Mouse (Mus musculus) heart, postnatal 14 days (tissue): ENCODE data around the gene Spef1. TPM values are rescaled to one million over a fixed set of nuclear protein-coding genes. Genes with fewer than 3 reads are reported as not detected.

ENCODE experiments used
- DNase-seq, 2 experiments: peaks; one replicate each; pipeline ENCODE4 v3.0.0; 2021 to 2022
- intact Hi-C: fragments of 180-260 bp; cut with DNase I; formaldehyde crosslinking; loops from one replicate; pipeline ENCODE4 v1.15.1; 2025
- total RNA-seq, 2 experiments: library from RNA; stranded (reverse); gene quantifications; 2 replicates each; pipeline ENCODE4 v1.2.3; 2021

Spef1 gene
- total RNA-seq, 2 experiments from 2014 or later: 7.6 to 8.3 TPM

- no peak for DNase-seq
- intact Hi-C loops: no loop called here
Observed at GRCm38 (mm10) chr2:131147043-131147365, 40.1 kb downstream of the Spef1 start.

GRCm38 (mm10) chr2:131146193-131147042, 40.7 kb downstream of the Spef1 start:
- intact Hi-C loops: no loop called here

GRCm38 (mm10) chr2:131145536-131145935, 41.5 kb downstream of the Spef1 start:
- DNase-seq: no peak
- intact Hi-C loops: no loop called here

More at GRCm38 (mm10) chr2:131146193-131147042, 40.7 kb downstream of the Spef1 start:
- no peak for DNase-seq

- intact Hi-C loops: no loop called here
- no peak for DNase-seq
Observed at GRCm38 (mm10) chr2:131145121-131145520, 42.0 kb downstream of the Spef1 start.

- intact Hi-C loops: loop anchor here (1.0 to 2.0 kb wide), 2 partner anchors 45 to 48 kb away; no protein-coding TSS in a partner anchor
- DNase-seq: no peak
Observed at GRCm38 (mm10) chr2:131143007-131143780, 43.9 kb downstream of the Spef1 start.

- peak; percentile 85 to 90 for DNase-seq
- intact Hi-C loops: loop anchor here (2.0 kb wide), 1 partner anchor 48 kb away; no protein-coding TSS in a partner anchor
Observed at GRCm38 (mm10) chr2:131142592-131142991, 44.5 kb downstream of the Spef1 start.

- intact Hi-C loops: loop anchor here (2.0 kb wide), 1 partner anchor 15 kb away; the partner anchor contains the start of gene Hspa12b
- DNase-seq: no peak
Observed at GRCm38 (mm10) chr2:131141336-131141986, 45.6 kb downstream of the Spef1 start.

GRCm38 (mm10) chr2:131140533-131140905, 46.6 kb downstream of the Spef1 start:
- intact Hi-C loops: loop anchor here (2.0 kb wide), 1 partner anchor 14 kb away; the partner anchor contains the start of gene Hspa12b
- no peak for DNase-seq

GRCm38 (mm10) chr2:131139886-131140532, 47.1 kb downstream of the Spef1 start:
- intact Hi-C loops: loop anchor here (2.0 kb wide), 1 partner anchor 13 kb away; the partner anchor contains the start of gene Hspa12b
- peak; percentile 53 to 61 for DNase-seq

- DNase-seq: peak in 1 of 2 experiments; percentile 0
- intact Hi-C loops: no loop called here
Observed at GRCm38 (mm10) chr2:131139287-131139686, 47.8 kb downstream of the Spef1 start.

GRCm38 (mm10) chr2:131138760-131139159, 48.3 kb downstream of the Spef1 start:
- intact Hi-C loops: no loop called here
- DNase-seq: no peak

GRCm38 (mm10) chr2:131138296-131138695, 48.8 kb downstream of the Spef1 start:
- peak; percentile 0 to 3 for DNase-seq
- intact Hi-C loops: no loop called here

- DNase-seq: peak in 1 of 2 experiments; percentile 2
Observed at GRCm38 (mm10) chr2:131135521-131136139, 51.5 kb downstream of the Spef1 start.

GRCm38 (mm10) chr2:131134826-131135400, 52.2 kb downstream of the Spef1 start:
- peak in 1 of 2 experiments; percentile 7 for DNase-seq
- intact Hi-C loops: no loop called here

More at GRCm38 (mm10) chr2:131135521-131136139, 51.5 kb downstream of the Spef1 start:
- intact Hi-C loops: no loop called here

- DNase-seq: peak in 1 of 2 experiments; percentile 57
- intact Hi-C loops: no loop called here
Observed at GRCm38 (mm10) chr2:131134381-131134780, 52.7 kb downstream of the Spef1 start.

GRCm38 (mm10) chr2:131132930-131133547, 54.0 kb downstream of the Spef1 start, which contains the start of gene Gm11037:
Gene Gm11037 (plus strand): TSS chr2:131133497.
- intact Hi-C loops: no loop called here

GRCm38 (mm10) chr2:131132111-131132888, 54.8 kb downstream of the Spef1 start:
- DNase-seq: no peak
- intact Hi-C loops: no loop called here

More at GRCm38 (mm10) chr2:131132930-131133547, 54.0 kb downstream of the Spef1 start, which contains the start of gene Gm11037:
- DNase-seq: no peak

- intact Hi-C loops: no loop called here
- no peak for DNase-seq
Observed at GRCm38 (mm10) chr2:131130849-131131248, 56.2 kb downstream of the Spef1 start.
